Mouse (Mus musculus) adrenal gland, postnatal 25 days (tissue): Measurements from ENCODE around the gene Stab2. TPM values are rescaled to one million over a fixed set of nuclear protein-coding genes. Genes with fewer than 3 reads are reported as not detected.

Experiments used
- DNase-seq: peaks from one replicate; pipeline ENCODE4 v3.0.0; 2021; ENCODE audit warnings: mixed read lengths
- total RNA-seq: library from RNA; stranded (reverse); gene quantifications from 2 replicates; pipeline ENCODE4 v1.2.3, GENCODE M21; 2021

Stab2 gene
- total RNA-seq, 1 experiment from 2014 or later: 0.33 TPM

DNA sequence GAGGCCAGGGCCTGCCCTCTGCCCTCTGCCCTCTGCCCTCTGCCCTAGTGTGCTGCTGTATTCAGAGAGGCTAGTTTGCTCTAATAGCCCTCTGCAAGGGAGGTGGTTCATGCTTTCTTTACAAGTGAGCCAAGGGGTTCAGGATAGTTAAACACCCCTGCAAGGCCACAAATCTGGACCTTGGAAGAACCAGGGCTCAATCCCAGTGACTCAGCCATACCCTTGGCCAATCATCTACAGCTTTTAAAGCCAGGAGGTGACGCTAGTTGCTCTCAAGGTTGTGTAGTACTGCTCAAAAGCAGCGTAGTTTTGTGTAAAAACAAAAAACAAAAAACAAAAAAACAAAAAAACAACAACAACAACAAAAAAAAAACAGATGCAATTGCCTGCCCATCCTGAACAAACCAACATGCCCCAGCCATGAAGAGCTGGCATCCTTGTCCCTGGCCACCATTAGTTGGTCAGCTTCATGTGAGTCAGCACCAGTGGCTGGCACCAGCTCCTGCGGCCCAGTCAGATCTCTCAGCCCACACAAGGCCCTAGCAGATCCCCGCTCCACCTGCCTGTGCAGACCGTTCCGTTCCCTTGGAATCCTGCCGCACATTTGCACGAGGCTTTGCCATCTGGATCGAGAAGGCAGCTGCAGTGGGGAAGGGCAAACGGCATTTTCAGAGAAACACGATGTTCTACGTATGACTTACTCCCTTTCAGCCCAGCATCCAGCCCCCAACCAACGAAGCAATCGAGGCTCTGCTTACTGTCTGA lies 117.5 kb downstream of the Stab2 start:
- peak; percentile 64 for DNase-seq

DNA sequence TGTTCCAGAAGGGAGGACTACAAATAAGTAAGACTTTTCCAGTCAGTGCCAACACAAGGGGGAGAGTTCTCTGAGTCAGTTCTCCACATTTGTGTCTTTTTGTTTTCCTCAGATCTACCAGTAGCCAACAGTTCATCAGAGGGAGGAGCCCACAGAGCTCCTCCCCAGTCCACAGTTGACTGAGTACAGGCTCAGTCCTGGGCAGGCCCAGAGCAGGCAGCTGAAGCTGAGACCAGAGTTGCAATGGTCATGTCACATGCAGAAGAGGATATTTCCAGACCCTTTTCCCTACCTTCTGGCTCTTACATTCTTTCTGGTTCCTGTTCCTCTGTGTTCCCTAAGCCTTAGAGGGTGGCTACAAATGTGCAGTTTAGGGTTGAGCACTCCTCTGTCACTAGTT lies 118.4 kb downstream of the Stab2 start:
- DNase-seq: no peak

DNA sequence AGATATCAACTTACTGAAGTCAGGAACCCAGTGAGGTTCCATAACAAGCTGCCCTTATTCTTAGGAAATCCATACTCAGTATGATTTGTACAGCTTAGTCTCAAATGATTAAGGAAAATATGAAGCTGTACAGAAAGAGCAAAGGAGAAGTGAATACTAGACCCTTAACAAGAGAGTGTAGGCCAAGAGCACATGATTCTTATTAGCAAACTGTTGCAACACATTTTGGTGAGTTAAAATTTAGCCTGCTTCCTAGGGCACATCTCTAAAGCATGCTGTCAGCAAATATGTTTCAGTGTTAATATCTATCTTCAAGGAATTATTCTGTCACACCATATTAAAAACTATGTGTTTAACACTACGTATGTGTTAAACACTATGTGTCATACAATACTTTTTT lies 121.4 kb downstream of the Stab2 start:
- no peak for DNase-seq

DNA sequence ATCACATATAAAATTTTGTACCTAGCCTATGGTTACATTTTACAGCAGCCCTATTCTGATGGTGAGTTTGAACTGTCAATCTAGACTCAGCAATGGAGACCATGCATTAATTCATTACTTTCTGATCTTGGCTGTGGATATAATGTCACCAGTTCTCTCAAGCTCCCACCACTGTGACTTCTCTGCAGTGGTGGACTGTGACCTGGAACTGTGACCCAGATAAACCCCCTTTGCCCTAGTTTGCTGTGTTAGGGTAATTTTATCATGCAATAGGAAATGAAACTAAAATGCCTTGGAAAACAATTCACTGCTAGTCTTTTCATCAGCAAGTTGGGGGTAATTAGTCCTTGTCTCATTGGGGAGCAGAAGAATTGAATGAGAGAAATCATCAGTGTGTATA lies 126.4 kb downstream of the Stab2 start:
- no peak for DNase-seq

DNA sequence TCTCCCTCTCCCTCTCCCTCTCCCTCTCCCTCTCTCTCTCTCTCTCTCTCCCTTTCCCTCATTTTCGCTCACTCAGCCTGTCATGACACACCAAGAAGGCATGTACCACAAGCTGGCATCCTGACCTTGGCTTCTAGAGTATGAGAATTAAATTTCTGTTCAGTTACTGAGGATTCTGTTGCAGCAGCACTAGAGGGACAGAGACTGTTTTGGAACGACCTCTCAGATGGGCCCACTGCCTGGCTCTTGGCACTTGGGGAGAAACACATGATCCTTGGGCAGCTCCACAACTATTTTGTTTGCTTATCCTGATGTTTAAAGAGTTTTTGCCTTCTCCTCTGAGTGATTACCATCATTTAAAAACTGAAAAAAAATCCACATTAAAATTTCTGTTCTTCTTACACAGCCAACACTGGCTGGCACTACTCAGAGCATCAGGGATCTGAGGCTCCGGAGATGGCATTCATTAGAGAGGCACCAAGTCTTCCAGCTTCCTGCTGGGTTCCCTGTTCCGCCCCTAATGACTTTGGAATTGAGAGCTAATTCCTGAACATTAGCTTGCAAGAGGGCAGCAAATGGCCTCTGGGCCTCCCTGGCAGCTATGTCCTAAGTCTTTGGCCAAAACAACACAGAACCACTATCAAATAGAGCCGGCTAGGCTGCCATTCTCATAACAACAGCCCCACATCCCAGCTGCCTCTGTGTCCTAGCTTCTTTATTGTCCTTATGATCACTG lies 127.6 kb downstream of the Stab2 start:
- DNase-seq: peak; percentile 24

DNA sequence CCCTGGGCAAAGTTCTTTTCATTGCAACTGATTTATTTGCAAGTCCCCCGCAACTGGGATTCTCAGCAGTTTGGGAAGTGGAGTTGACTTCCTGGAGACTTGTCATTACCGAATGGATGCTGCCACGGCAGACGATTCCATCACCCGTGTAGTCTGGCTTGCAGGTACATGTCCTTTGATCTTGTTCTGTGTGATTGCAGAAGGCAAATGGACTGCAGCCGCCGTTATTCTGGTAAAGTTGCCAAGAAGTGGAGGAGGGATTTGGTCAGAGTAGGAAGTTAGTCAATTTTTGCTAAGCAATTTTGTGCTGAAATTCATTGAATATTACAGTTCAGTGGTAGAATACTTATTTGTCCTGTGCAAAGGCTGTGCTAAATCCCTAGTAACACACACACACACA lies 129.1 kb downstream of the Stab2 start:
- DNase-seq: no peak

DNA sequence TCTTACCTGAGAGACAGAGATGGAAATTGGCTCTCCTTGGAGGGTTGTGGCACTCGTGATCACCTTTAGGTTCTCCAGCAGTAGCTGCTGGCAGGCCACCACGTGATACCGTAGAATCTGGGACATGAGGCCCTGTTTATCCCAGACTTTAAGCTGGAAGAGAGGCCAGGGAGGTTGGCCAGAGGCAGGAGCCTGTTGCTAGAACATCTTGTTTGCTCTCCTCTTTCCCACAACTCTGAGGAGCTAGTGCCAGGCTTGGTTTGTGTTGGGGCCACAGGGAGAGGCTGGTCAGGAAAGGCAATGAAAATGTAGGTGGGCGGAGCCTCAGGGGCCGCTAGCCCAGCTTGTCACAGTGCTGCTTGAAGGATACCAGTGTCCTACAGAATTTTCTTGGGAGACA lies 135.2 kb downstream of the Stab2 start:
- DNase-seq: no peak

DNA sequence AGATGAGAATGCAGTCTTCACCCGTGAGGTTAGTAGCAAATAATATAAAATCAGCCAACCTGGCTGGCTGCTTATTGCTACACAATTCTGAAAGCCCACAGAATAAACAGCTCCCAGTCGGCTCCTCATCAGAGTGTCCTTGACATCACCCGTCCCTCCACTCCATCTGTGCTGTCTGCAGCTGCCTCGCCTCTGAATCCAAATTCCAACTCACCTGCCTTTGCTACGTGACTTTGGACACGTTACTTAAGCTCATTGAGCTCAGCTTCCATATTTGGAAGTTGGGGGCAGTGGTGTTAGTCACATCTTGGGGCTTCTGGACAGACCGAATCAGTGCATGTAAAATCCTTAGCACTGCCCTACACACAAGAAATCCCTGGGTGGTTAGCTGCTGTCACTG lies 135.7 kb downstream of the Stab2 start:
- DNase-seq: no peak

DNA sequence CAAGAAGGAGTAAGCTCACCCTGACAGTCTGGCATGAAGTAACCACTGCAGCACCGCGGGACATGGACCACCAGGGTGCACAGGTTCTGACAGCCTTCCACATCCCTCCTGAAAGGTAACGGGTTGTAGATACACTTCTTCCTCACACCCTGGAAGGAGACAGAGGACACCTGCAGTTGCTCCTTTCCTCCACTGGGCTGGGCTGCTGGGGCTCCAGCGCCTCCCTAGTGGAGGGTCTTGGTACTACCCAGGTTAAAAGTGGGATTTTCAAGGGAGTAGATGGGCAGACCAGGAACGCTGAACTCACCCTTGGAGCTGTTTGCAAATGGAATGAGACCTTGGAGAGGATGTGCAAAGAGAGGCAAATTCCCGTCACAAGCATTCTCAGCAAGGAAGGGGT lies 144.4 kb downstream of the Stab2 start:
- no peak for DNase-seq

DNA sequence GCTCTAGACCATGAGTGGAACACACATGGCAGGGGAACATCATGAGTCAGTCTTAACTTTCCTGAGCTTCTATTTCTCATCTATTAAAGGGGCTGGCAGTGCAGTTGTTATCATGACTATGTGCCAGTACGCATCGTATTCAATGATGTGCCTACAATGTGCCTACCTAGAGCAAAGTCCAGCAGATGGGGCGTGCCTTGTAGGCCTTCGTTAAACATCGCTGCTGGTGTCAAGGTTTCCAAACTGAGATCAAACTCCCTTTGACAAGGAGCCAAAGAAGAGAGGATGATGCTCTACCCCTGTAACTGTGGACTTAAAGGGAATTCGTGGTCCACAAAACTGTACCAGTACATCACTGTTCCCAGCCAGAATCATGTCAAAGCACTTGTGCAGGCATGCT lies 145.3 kb downstream of the Stab2 start:
- DNase-seq: no peak

DNA sequence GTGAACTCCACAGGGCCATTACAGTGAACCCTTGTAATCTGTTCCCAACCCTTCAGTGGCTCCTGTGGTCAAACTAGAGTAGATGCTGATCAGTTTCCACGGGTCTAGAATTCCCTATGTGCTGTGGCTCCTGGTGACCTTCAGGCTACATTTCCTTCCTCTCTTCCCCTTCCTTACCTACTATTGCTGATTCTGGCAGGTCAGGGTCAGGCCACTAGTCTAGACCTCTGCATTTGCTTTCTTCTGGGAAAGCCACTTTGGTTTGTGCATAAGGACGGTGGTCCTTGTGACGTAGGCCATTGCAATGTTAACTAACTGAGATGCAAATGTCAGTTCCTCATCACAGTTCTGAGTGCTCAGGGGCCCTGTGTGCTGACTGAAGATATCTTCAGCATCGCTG lies 147.4 kb downstream of the Stab2 start:
- no peak for DNase-seq

DNA sequence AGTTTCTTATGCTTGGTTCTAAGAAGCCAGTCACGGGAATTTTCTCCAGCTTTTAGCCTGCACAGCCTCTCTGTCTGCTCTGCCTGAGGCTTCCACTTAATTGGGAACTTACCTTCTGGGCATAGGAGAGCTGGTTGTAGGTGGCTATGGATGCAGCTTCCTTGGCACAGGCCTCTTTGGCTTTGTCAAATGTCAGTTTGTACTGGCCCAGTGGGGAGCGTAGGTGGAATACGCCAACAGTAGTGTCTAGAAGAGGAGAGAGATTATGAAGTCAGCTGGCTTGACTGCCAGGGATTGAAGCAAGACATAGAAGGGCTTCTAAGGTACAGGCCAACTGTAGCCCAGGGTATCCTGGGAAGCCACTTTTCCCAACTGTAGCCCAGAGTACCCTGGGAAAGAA lies 154.4 kb downstream of the Stab2 start:
- DNase-seq: no peak

DNA sequence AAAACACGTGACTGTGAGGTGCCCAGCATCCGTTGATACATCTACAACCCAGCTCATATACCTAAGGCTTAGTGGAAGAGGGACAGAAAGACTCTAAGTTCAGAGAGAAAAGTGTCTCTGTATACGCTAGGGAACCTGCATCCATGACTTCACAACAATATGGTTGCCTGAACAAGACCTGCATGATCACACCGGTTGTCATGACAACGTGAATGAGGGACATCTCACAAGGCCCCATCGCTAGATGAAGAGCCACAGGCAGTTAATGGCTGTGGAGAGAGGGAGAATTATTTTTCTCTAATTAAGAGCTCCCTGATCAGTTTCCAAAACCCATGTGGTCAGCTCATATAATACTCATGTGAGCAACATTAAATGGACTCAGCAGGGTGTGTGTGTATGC lies 155.7 kb downstream of the Stab2 start:
- DNase-seq: no peak

DNA sequence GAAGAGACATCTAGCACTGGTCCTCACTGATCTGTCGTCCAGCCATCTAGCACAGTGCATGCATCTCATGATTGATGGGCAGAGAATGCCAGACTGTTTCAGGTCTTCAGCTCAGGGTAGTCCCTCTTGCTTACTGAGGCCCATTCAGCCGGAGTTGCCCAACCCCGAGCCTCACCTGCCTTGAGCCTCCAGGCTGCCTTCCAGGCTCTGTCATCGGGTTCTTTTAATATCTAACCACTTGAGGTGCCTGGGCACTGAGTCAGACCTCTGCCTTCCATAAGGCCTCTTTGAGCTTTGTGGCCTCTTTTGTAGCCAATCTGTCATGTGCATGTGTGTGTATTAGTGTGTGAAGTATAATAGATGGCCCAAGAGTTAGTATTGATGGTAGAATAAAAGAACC lies 158.3 kb downstream of the Stab2 start:
- DNase-seq: no peak

DNA sequence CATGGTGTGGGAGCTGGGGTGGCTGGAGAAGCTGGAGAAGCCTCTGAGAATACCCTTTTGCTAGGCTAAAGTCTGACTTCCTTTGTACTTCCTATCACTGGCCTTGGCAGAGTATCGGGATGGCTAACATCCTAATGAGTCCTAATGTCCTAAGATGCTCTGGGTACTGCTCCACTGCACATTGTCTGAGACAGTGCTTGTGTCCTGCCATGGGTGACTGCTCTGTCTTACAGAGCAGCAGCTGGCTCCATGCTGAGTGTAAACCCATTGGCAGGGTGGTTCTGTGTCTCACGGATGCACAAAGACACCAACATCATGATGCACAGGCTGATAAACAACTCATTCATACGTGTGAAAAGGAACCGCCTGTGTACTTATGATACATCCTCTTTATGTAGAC lies 158.7 kb downstream of the Stab2 start:
- DNase-seq: no peak

DNA sequence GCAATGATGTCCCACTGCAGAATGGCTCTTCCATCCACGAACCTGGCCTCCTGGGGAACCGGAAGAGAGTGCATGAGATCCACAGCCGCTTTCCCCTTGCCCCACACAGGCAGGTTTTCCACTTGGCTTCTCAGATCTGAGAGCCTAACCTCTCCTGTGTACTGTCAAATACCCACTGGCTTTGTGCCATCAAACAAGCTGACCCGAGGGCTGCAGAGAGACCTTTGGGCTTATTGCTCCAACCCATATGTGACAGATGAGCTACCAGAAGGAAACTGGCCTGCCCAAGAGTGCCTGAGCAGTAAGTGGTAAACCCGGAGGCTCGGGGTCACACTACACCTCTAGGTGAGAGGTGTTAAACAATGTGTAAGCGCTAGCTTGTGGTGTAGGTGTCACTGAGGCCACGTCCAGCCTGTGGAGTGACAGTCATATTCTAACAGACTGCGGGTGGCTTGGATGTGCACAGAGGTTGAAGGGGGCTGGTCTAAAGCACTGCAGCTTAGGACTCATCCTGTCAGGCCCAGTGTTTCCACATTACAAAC lies 160.8 kb downstream of the Stab2 start:
- DNase-seq: no peak

DNA sequence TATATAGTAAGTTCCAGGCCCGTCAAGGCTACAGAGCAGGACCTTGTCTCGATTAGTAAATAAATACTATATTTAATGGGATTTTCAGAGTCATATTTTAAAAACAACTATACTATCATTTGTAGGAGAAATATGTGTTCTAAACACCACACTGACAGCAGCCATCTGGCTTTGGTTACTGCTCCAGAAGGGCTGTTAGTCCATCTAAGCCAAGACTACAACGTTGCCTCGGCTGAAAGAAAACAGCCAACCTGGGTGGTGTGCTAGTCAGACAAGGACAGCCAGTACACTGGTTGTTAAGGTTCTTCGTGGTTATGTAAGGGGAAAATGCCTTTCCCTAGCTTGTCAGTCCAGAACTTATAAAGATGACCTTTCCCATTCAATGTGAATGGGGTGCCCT lies 165.2 kb downstream of the Stab2 start:
- no peak for DNase-seq

DNA sequence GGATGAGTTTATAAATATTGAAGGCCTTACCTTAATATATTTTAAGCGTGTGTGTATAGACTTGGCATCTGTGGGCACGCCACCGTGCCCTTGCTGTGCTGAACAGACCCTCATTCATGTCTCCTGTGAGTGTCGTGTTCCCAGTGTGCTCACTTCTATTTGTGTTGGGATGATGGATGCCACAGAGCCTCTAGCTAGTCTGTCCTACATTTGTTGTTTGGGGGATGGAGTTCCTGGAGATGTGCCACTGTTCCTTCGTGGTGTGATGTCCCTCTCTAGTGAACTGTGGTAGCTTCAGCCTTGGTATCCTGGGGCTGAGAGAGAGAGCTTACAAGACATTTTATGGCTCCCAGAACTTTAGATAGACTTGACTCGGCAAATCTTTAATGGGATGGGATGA lies 169.0 kb downstream of the Stab2 start:
- no peak for DNase-seq

DNA sequence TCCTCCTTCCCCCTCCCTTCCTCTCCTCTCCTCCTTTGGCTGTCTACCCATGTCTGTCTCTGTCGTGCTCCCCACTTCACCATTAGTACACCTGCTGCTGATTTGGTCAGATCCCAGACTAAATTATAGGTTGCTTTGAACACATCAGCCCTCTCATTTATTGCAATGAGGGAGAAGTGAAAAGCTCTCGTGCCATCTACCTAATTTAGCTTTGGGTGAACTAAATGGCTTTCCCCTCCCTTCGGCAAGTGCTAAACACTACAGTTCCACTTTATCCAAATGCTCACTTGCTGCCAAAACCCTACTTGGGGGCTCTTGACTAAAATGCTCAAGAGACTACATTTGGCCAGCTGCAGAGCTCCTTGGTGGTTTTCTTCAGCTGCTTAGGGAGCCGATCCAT lies 171.0 kb downstream of the Stab2 start:
- no peak for DNase-seq

DNA sequence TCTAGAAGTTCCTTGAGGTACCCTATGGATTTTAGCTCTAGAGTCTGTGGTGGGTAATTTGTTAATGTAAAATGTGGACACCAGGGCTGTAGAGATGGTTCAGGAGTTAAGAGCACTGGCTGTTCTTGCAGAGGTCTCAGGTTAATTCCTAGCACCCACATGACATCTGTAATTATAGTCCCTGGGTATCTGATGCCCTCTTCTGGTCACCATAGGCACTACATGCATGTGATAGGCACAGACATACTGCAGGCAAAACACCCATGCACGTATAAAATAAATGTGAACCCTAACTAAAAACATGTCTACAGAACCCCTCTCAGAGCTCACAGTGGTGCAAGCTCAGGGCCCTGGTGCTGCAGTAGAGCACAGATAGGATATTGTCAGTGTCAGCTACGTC lies 178.3 kb downstream of the Stab2 start:
- no peak for DNase-seq

DNA sequence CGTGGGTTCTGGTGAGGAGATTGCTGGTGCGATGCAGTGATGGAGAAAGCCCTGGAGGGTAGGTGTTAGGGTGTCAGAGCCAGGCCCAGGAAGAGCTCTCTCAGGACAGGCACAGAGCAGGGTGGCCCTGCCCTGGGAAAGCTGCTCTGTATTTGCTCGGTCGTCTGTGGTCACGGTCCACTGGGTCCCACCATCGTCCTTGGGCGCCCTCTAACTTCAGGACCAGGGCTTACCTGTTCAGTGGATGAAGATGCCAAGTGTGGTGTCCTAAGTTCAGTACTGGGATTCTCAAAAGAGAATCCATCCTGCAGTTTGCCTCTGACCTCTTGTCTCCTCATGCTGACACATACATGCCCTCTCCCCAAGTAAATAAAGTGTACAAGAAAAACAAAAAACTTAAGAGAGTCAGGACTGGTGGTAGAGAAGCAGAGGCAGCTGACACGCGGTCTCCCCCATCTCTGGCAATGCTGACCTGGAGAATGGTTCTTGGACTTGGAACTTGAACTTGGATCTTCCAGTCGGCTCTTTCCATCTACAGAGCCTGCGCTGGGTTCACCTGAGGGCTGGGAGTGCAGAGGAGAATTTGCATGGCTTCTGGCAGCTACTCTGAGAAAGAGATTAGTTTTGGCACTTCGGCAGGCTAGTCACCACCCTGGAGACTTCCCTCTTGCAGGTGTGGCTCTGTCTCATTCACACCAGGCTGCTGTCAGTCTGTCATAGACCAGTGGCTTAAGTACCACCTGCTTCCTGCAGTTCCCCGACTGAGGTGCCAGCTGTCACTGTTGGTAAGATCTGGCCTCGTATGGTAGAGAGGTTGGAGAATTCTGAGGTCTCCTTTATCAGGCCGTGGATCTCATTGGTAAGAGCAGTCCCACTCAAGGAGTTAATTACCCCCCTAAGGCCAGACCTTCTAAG lies 179.3 kb downstream of the Stab2 start:
- DNase-seq: no peak

DNA sequence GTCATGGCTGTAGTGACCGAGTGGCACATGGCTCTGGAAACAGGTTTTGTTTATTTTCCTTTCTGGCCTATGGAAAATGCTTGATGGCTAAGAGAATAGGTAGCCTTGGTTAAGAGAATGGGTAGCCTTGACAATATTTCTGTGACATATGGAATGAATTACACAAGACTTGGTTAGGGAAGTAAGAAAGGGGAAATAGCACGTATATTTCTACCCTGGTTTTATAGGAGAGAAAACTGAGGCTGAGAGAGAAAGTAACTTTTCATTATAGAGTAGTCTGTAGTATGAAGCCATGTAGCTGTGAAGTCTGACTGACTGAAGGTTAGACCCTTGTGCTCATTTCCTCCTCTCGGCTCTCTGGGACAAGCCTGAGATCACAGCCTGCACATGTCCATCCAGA lies 180.9 kb downstream of the Stab2 start:
- no peak for DNase-seq
